Mouse (Mus musculus) megakaryocyte-erythroid progenitor cell, adult 5-6 weeks (primary cell): ENCODE data around the gene Ndfip2. TPM values are rescaled to one million over a fixed set of nuclear protein-coding genes. Genes with fewer than 3 reads are reported as not detected.

ENCODE experiments used
- ATAC-seq: replicated peaks from 2 replicates; pipeline ENCODE4 v1.8.0; 2016; ENCODE audit warnings: mild to moderate bottlenecking, inconsistent platforms; ENCODE audit not compliant: severe bottlenecking, poor library complexity, low FRiP score, low TSS enrichment
- total RNA-seq, 2 experiments: library from RNA; stranded (forward) in 1 of 2; stranded (reverse) in 1 of 2; fragments of 200-1000, 215-1000 nt in 1 of 2; fragments of >200 nt in 1 of 2; fragmentation: Nextera tagmentation in 1 of 2; gene quantifications; 2 replicates each; pipeline ENCODE4 v1.2.3; 2014 to 2017

Gene Ndfip2
- total RNA-seq, 2 experiments from 2014 or later, result 13.6 to 16.2 TPM

- ATAC-seq, result no peak
These were observed 16.8 kb downstream of the Ndfip2 start for GRCm38 (mm10) chr14:105275196-105275595.

- no peak for ATAC-seq
These were observed 18.9 kb downstream of the Ndfip2 start for GRCm38 (mm10) chr14:105277277-105277676.

GRCm38 (mm10) chr14:105284062-105284461, 25.7 kb downstream of the Ndfip2 start:
- ATAC-seq, result no peak

DNA sequence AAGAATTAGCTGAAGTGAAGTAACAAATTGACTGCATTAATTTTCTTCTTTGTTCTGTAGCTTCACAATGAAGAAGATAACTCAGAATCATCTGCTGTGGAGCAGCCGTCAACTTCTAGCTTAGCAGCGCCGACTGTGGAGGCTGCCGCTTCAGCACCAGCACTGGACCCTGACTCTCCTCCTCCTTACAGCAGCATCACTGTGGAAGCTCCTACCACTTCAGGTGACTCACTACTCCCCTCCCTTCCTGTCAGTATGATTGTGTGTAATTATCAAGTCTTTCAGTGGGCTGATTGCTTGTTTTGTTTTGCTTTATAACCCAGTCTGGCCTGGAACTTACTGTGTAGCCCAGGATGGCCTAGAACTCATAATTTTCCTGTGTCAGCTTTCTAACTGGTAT, 29.2 kb downstream of the Ndfip2 start:
- no peak for ATAC-seq

DNA sequence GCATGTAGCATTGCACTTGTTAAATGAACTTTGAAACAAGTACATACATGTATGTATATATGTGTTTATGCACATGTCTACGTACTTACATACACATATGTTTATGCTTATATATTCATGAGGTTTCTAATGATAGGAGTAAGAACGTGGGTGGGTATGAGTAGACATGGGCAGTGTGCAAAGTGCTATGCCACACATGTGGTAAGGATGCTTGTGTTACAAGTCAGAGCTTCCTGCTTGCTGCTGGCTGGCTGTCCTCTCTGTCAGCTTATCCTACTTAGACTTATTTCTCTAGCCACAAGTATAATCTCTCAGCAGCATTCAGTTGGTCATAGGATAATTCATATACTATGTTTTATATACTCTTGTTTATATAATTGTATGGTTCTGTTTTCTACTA, 29.6 kb downstream of the Ndfip2 start:
- ATAC-seq, result no peak

- ATAC-seq, result no peak
These were observed 30.2 kb downstream of the Ndfip2 start for GRCm38 (mm10) chr14:105288529-105288928.

DNA sequence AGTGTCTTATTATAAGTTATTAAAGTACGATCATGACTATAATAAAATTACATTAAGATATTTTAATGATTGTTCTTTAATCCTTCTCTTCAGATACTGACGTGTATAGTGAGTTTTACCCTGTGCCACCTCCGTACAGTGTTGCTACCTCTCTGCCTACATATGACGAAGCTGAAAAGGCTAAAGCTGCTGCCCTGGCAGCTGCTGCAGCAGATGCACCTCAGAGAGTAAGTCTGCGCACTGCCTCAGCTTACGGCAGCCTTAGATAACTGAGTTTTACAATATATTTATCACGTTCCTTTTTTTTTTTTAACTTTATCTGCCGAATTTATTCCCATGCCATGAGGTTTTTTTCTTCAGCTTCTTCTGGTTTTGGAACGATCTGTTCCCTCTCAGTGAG, 33.8 kb downstream of the Ndfip2 start:
- ATAC-seq, result no peak

GRCm38 (mm10) chr14:105293777-105294176, 35.4 kb downstream of the Ndfip2 start:
- no peak for ATAC-seq

DNA sequence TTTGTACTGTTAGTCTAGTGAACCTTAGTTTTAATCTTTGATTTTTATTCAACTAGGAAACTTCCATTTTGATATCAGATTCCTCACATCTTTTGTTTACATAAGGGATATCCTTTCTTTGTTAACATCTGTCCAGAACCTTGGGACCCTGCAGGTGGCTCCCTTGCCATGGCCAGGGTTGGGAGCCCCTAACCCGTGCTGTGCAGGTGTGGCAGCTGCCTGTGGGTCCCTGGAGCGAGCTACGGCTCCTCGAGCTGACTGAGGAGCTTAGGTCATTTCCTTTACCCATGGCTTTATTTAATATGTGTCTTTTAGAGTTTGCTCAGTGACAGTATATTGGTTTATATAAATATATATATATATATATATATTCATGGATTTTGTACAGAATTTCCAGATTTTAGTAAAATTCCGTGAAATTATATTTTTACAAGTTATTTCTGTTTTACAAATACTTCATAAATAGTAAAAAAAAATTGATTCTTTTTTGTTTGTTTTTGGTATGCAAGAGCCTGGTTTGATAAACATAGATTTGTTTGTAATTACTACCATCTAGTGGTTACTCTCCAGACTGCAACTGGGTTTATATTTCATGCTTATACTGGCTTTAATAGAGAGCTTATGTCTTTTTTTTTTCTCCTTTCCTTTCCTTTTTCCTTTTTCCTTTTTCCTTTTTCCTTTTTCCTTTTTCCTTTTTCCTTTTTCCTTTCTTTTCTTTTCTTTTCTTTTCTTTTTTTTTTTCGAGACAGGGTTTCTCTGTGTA, 37.6 kb downstream of the Ndfip2 start:
- ATAC-seq, result peak; percentile 71

DNA sequence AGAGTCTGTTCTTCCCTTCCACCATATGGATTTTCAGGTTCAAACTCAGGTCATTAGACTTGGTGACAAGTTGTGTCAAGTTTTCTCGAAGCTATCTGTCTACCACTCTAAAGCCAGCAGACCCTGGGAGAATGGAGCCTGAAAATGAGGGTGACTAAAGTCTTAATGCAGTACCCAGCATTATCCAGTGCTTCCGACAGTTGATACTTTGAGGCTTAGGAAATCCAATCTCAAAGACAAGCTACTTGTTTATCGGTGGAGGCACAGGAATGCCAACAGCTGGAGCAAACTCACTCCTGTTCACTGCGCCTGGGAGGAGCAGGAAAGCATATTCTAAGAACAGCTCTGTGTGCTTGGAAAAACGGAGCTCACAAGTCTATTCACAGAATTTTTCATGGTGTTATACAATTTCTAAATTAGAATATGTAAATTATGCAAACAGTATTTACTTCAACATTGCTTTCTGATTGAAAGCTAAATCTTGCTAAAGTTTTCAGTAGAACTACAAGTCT, 41.4 kb downstream of the Ndfip2 start:
- ATAC-seq, result no peak

DNA sequence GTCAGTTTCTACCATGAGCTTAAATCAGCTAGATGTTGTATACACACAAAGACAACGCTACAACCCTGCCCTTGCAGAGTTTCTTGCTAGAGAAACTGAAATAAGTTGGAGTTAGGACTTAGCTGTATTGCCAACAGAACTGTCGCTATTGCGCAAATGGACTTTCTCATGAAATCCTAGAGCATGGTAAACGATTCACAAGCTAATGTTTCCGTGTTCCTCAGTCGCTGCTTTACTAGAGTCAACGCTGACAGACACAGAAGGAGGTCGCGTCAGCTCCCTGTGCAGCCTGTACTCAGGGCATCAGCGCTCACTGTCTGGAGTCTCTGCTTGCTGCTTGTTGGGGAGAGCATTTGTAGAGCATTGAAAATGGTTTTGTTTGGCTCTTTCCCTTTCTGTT, 42.2 kb downstream of the Ndfip2 start:
- no peak for ATAC-seq

DNA sequence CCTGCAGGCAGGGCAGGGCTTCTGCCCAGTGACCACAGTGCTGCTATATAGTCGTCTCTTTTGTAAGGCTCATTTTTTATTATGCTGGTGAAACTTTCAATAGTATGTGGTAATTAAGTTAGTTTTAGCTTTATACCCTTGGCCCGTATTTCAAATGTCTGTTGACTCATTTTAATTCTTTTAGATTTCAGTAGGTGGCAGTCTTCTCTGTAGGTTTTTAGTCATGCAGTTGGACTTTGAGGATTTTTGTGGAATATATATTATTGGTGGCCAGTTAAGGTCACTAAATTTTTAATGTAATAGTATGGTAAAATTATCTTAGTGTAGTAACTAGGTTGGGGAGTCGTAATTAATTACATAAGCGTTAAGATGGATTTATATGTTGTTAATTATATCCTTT, 44.3 kb downstream of the Ndfip2 start:
- no peak for ATAC-seq

DNA sequence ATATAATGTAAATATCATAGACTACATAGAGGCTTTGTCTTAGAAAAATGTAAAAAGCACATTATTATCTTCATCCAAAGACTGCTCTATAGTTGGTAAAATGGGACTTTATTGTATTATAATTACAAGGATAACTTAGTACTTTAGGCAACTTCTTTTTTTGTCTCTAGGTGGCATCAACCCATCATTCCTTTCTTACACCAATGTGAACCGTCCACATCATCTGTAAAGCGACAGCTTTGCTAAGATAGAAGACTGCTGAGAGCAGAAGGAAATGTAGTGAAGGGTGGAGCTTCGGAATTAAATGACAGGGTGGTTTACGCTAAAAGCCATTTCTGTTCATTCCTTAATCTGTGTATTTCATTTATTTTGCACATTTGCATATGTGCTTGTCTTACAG, 49.3 kb downstream of the Ndfip2 start:
- no peak for ATAC-seq

DNA sequence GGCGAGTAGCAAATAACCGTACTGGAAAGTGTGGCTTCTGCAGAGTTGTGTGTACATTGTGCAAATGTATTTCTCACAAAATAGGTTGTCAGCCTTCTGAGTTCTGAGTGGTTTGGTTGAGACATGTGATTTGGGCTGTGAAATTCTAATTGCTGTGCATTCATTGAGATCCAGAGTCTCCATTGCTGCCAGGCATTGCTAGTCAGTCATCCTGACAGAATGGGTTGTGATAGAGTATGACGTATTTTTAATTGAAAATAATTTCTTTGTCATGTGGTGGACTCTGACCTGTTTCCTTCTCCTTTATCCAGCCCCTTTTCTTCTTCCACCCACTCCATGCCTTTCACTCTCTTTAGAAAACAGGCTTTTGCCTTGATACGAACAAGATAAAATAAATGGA, 54.0 kb downstream of the Ndfip2 start:
- no peak for ATAC-seq

- no peak for ATAC-seq
These were observed 54.6 kb downstream of the Ndfip2 start for GRCm38 (mm10) chr14:105312944-105313343.

DNA sequence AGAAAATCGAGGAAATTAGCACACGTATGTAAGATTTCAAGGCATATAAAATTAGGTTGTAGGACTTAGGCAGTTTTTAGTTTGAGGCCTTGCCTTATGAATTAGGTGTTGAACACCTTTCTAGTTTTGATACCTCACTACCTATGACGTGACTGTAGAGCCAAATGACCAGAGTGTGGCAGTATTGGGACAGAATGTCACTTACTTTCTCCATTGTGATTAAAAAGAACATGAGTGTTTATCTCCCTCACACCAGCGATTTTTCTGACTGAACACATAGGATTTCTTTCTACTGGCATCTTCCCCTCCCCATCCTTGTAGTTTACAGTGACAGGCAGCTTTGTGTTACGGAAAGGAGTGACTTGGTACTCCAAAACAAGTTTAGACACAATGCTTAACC, 55.5 kb downstream of the Ndfip2 start:
- peak; percentile 71; the same call in 1 of the 2 replicates for ATAC-seq

GRCm38 (mm10) chr14:105321712-105322111, 63.3 kb downstream of the Ndfip2 start:
- no peak for ATAC-seq

GRCm38 (mm10) chr14:105322829-105323228, 64.5 kb downstream of the Ndfip2 start:
- ATAC-seq, result no peak

- ATAC-seq, result no peak
These were observed 65.1 kb downstream of the Ndfip2 start for GRCm38 (mm10) chr14:105323448-105323847.

DNA sequence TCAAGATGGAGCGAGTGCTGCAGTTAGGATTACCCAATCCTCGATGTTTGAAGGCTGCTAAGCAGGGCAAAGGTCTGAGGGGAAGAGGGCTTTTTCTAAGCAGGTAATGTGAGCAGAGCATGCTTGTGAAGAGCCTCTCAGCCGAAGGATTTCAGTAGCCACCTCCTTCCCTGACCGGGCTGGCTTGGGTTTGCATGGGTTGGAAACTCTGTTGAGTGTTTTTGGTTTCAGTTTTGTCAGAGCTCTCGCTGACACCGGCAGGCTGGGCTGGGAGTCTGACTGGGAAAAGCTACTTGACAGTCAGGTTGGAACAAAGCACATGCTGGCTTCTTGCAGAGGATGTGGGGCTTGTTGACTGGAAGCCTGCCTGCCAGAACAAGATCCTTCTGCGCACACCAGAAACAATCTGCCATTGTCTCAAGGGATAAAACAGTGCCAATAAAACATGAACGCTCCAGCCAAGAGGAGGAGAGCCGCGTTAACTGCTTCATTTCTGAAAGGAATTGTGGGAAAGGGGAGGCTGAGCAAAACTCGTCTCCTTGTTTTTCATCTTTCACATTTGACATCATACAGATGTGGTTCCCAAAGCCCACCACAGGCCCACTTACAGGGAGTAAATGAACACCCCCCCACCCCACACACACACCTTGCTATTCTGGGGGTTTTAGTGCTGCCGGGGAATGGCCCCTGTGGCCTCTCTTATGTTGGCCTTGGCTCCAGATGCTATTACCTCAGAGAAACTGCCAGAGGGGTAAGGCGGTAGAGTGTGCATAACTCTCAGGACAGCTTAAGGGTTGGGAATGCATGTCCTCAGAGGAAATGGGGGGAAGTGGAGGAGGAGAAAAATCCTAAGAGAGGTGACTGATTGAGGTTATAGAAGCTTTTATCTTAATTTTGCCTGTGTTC, 70.3 kb downstream of the Ndfip2 start:
- ATAC-seq, result peak; percentile 64
